Mouse (Mus musculus): ENCODE measurements at regions not wholly inside any gene's neighbourhood (a gene's known extent, or its start where the extent isn't known, plus 50 kb on each side); places are given as distances from the start of the nearest gene placed in this dataset.
A peak's percentile ranks its signal among the peaks of the same experiment; 100 is the strongest.
"Not testable (repeated sequence)": the region's sequence is repeated elsewhere in the genome, so short reads cannot be mapped to it uniquely, and the experiment has no call there.

DNA sequence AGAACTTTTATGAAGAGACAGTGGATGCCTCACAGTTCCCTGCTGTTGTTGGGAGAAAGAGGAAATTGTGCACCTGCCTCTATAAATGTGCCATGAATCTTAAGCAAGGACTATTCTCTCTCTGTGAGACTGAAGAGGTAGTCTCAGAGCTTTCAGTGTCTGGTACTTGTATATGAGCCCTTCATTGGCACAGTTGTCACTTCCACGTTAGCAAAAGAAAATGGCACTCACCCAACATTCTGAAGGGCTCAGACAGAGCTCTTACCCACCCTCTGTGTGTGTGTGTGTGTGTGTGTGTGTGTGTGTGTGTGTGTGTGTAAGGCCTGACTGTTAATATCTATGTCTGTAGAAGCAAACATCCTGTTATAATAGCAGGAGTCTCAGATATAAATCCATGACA is 75.6 kb upstream of the Lhfpl3 start:
- WGBS, result 79% methylated on average over 1 of the region's 1 CpGs
- H3K4me1 ChIP-seq (ENCODE audit: control insufficient read depth, insufficient read depth, low read length), result no peaks in the 10 kb centered on the region
- H3K4me3 ChIP-seq (ENCODE audit: low read depth, low read length), result no peak overlapping the region
- DNase-seq (ENCODE audit: low spot score) (no peak), ATAC-seq (replicated peaks; ENCODE audit: insufficient number of reproducible peaks, low FRiP score, low TSS enrichment, low read depth) (no peak)
- H3K9me3 ChIP-seq (replicated peaks; ENCODE audit: control insufficient read depth, low read length), result no peaks in the 10 kb centered on the region
- H3K27ac ChIP-seq (replicated peaks; ENCODE audit: low read depth, low read length), result no peak overlapping the region
- no peaks in the 10 kb centered on the region for H3K36me3 ChIP-seq (replicated peaks; ENCODE audit: control insufficient read depth, insufficient read depth, low read depth, low read length)
- H3K9ac ChIP-seq (replicated peaks; ENCODE audit: low read length), result no peak overlapping the region
- no peaks in the 10 kb centered on the region for H3K27me3 ChIP-seq (ENCODE audit: control insufficient read depth, insufficient read depth, low read length)
- no peak overlapping the region for H3K4me2 ChIP-seq (ENCODE audit: low read depth, low read length)

DNA sequence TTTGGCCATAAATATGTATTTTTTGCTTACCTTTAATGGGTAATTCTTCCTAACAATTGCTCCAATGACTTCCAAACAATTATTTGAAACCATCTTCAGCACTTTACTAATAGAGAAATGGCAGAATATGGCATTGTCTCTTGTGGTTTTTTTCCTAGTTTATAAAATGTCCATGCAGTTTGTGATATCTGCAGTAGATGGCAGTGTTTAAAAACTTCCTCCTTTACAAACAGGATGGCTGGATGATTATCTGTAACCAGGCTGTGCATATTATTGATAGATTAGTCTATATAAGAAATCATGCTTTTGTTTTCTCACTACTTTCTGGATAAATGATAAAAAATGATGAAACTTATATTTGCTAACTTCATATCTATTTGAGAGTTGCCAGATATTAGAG is 91.0 kb upstream of the Orc5 start:
- no peak for ATAC-seq (replicated peaks; ENCODE audit: insufficient number of reproducible peaks, low FRiP score, low TSS enrichment, low read depth)

DNA sequence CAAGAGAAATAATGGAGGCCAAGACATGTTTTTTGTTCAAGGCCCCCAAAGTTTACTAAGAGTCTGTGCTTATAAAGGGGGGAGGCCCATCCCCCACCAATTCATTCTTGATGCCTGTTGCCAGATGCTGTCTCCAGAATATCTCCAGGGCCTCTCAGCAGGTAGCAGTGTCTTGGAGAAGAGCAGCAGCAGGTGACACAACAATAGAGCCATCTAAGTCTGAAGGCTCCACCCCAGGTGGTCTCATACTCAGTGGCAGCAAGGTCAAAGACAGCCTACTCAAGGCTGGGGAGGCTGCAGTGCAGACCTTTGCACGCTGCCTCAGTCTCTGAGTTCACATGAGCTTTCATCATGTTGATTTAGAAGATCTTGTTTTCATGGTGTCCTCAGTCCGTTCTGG is 66.8 kb upstream of the Orc5 start:
- H3K27ac ChIP-seq (replicated peaks; ENCODE audit: low read depth, low read length); H3K4me3 ChIP-seq (ENCODE audit: low read depth, low read length); H3K9me3 ChIP-seq (replicated peaks; ENCODE audit: control insufficient read depth, low read length); ATAC-seq (replicated peaks; ENCODE audit: insufficient number of reproducible peaks, low FRiP score, low TSS enrichment, low read depth); H3K9ac ChIP-seq (replicated peaks; ENCODE audit: low read length); DNase-seq (ENCODE audit: low spot score); H3K36me3 ChIP-seq (replicated peaks; ENCODE audit: control insufficient read depth, insufficient read depth, low read depth, low read length); H3K27me3 ChIP-seq (ENCODE audit: control insufficient read depth, insufficient read depth, low read length); H3K4me1 ChIP-seq (ENCODE audit: control insufficient read depth, insufficient read depth, low read length); H3K4me2 ChIP-seq (ENCODE audit: low read depth, low read length): not testable (repeated sequence)
- WGBS, result 63% methylated on average over 2 of the region's 2 CpGs

More for the DNA sequence above, 91.0 kb upstream of the Orc5 start:
- no peaks in the 10 kb centered on the region for H3K36me3 ChIP-seq (replicated peaks; ENCODE audit: control insufficient read depth, insufficient read depth, low read depth, low read length)
- peak; percentile 18 for DNase-seq (ENCODE audit: low spot score)
- no peak overlapping the region for H3K4me2 ChIP-seq (ENCODE audit: low read depth, low read length)
- H3K4me3 ChIP-seq (ENCODE audit: low read depth, low read length), result no peak overlapping the region
- no peak overlapping the region for H3K27ac ChIP-seq (replicated peaks; ENCODE audit: low read depth, low read length)
- H3K9ac ChIP-seq (replicated peaks; ENCODE audit: low read length), result no peak overlapping the region
- no peaks in the 10 kb centered on the region for H3K27me3 ChIP-seq (ENCODE audit: control insufficient read depth, insufficient read depth, low read length)
- H3K4me1 ChIP-seq (ENCODE audit: control insufficient read depth, insufficient read depth, low read length), result no peaks in the 10 kb centered on the region
- H3K9me3 ChIP-seq (replicated peaks; ENCODE audit: control insufficient read depth, low read length), result no peaks in the 10 kb centered on the region
